Mouse (Mus musculus): ENCODE data around the gene Psmc5. TPM values are rescaled to one million over a fixed set of nuclear protein-coding genes. Genes with fewer than 3 reads are reported as not detected.
"Not testable (repeated sequence)": the region's sequence is repeated elsewhere in the genome, so short reads cannot be mapped to it uniquely, and the experiment has no call there.

Psmc5 gene
- polyA plus RNA-seq (2015; fragmentation: Nextera tagmentation; extraction: Ambion mirVana): 242 and 250 TPM in 2 replicates

DNA sequence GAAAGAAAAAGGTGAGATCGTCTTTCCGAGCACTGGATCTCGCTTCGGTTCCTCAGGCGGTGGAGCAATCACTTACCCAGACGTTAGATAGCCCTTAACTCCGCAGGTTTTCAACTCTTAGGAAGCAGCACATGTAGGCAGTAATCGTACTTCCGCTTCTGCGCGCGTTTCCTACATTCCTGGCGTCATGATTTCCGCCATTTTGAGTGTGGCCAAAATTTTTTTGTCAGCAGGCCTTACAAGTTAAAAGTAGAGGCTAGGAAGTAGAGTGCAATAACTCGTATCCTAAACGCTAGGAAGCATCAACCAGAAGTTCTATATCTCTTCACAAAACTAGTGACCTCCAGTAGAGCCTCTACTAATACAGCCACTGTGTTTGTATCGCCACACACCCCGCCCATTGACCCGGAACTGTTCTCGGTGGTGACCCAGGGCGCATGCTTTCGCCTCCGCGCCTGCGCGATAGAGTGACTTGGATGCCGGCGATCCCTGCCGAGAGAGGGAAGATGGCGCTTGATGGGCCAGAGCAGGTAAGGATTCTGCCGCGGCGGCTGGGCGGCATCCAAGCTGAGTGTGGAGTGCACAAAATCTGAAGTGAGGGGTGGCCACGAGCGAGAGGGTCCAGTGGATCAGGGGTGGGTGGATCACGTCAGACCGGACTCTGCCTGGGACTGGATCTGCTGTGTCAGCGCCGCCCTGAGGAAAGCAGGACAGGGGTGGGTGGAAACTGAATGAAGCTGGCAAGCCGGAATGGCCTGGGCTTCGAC is at the start of gene Psmc5, which contains the start of gene Ftsj3:
Gene Psmc5, plus strand, starts transcription at position 470 of the 767 bp plus-strand sequence.
Gene Ftsj3, minus strand, starts transcription at position 395 of the 767 bp plus-strand sequence.
- Histone ChIP-seq H3K27ac (ENCODE audit: low read length) (peak within 1 kb of the TSS; percentile 63), H3K4me3 (ENCODE audit: low read length) (peak within 1 kb of the TSS; percentile 96), H3K27me3 (ENCODE audit: control insufficient read depth, insufficient read depth, low read depth, low read length) (no peaks in the 10 kb centered on the region), H3K4me2 (ENCODE audit: low read depth, low read length) (peak within 1 kb of the TSS; percentile 85), H3K9ac (ENCODE audit: low read length) (peak within 1 kb of the TSS; percentile 91), H3K9me3 (ENCODE audit: control insufficient read depth, low read length) (no peaks in the 10 kb centered on the region), H3K4me1 (replicated peaks; ENCODE audit: control insufficient read depth, insufficient read depth, low read length) (peaks cover 18% of the 10 kb centered on the region), H3K36me3 (ENCODE audit: control insufficient read depth, insufficient read depth, low read length) (peaks cover 35% of the 10 kb centered on the region)
- under 1% methylated on average over 42 of the region's 42 CpGs for WGBS
- peak; percentile 96 for ATAC-seq (ENCODE audit: low read depth)

- Histone ChIP-seq H3K27ac (ENCODE audit: low read length) (no peak overlapping the region), H3K9ac (ENCODE audit: low read length) (no peak overlapping the region), H3K9me3 (ENCODE audit: control insufficient read depth, low read length) (no peaks in the 10 kb centered on the region), H3K36me3 (ENCODE audit: control insufficient read depth, insufficient read depth, low read length) (peaks cover 32% of the 10 kb centered on the region), H3K4me2 (ENCODE audit: low read depth, low read length) (no peak overlapping the region), H3K27me3 (ENCODE audit: control insufficient read depth, insufficient read depth, low read depth, low read length) (no peaks in the 10 kb centered on the region), H3K4me3 (ENCODE audit: low read length) (no peak overlapping the region), H3K4me1 (replicated peaks; ENCODE audit: control insufficient read depth, insufficient read depth, low read length) (peaks cover 10% of the 10 kb centered on the region)
- ATAC-seq (ENCODE audit: low read depth): no peak
- 86% methylated on average over 8 of the region's 8 CpGs for WGBS
These were observed 43.2 kb upstream of the Psmc5 start for GRCm38 (mm10) chr11:106212771-106213170.

DNA sequence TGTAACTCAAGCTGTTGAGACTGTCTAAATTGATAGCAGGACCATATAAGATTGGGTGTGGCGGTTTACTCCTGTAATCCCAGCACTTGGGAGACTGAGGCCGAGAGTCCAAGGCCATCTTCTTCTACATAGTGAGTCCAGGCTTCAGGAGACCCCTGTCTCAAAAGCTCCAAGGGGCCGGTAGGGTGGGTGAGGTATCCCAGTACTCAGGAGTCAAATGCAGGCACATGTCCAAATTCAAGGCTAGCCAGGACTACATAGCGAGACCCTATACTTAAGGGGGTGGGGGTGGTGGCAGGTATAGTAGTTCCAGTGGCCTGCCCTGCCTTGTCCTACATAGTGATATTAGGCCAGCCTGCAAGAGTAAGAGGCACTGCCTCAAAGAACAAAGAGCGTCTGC is 41.1 kb upstream of the Psmc5 start:
- Histone ChIP-seq H3K9me3 (ENCODE audit: control insufficient read depth, low read length) (no peaks in the 10 kb centered on the region), H3K4me3 (ENCODE audit: low read length) (peak overlapping the region; percentile 100), H3K36me3 (ENCODE audit: control insufficient read depth, insufficient read depth, low read length) (peaks cover 17% of the 10 kb centered on the region), H3K27me3 (ENCODE audit: control insufficient read depth, insufficient read depth, low read depth, low read length) (no peaks in the 10 kb centered on the region), H3K4me2 (ENCODE audit: low read depth, low read length) (peak overlapping the region; percentile 84), H3K9ac (ENCODE audit: low read length) (peak overlapping the region; percentile 99), H3K4me1 (replicated peaks; ENCODE audit: control insufficient read depth, insufficient read depth, low read length) (peaks cover 18% of the 10 kb centered on the region), H3K27ac (ENCODE audit: low read length) (no peak overlapping the region)
- ATAC-seq (ENCODE audit: low read depth): no peak
- WGBS: 84% methylated on average over 5 of the region's 5 CpGs

GRCm38 (mm10) chr11:106215450-106215859 is 40.5 kb upstream of the Psmc5 start:
- H3K27me3 ChIP-seq (ENCODE audit: control insufficient read depth, insufficient read depth, low read depth, low read length): no peaks in the 10 kb centered on the region
- no peaks in the 10 kb centered on the region for H3K9me3 ChIP-seq (ENCODE audit: control insufficient read depth, low read length)
- H3K4me1 ChIP-seq (replicated peaks; ENCODE audit: control insufficient read depth, insufficient read depth, low read length): peaks cover 18% of the 10 kb centered on the region
- peak overlapping the region; percentile 100 for H3K4me3 ChIP-seq (ENCODE audit: low read length)
- peak overlapping the region; percentile 97 for H3K27ac ChIP-seq (ENCODE audit: low read length)
- H3K4me2 ChIP-seq (ENCODE audit: low read depth, low read length): peak overlapping the region; percentile 84
- H3K36me3 ChIP-seq (ENCODE audit: control insufficient read depth, insufficient read depth, low read length): peaks cover 13% of the 10 kb centered on the region
- peak overlapping the region; percentile 99 for H3K9ac ChIP-seq (ENCODE audit: low read length)
- WGBS: 17% methylated on average over 7 of the region's 7 CpGs
- no peak for ATAC-seq (ENCODE audit: low read depth)

- peak within 1 kb of the TSS; percentile 84 for H3K4me2 ChIP-seq (ENCODE audit: low read depth, low read length)
- ATAC-seq (ENCODE audit: low read depth): peak; percentile 98
- H3K4me1 ChIP-seq (replicated peaks; ENCODE audit: control insufficient read depth, insufficient read depth, low read length): peaks cover 18% of the 10 kb centered on the region
- H3K9ac ChIP-seq (ENCODE audit: low read length): peak within 1 kb of the TSS; percentile 99
- peak within 1 kb of the TSS; percentile 100 for H3K4me3 ChIP-seq (ENCODE audit: low read length)
- under 1% methylated on average over 46 of the region's 46 CpGs for WGBS
- H3K27me3 ChIP-seq (ENCODE audit: control insufficient read depth, insufficient read depth, low read depth, low read length): no peaks in the 10 kb centered on the region
- peak within 1 kb of the TSS; percentile 97 for H3K27ac ChIP-seq (ENCODE audit: low read length)
- H3K9me3 ChIP-seq (ENCODE audit: control insufficient read depth, low read length): no peaks in the 10 kb centered on the region
- H3K36me3 ChIP-seq (ENCODE audit: control insufficient read depth, insufficient read depth, low read length): peaks cover 9% of the 10 kb centered on the region
These were observed 39.8 kb upstream of the Psmc5 start, which contains the start of gene Ccdc47 for GRCm38 (mm10) chr11:106215927-106216729. TSS of gene Ccdc47 (minus strand) at chr11:106216344.

- H3K36me3 ChIP-seq (ENCODE audit: control insufficient read depth, insufficient read depth, low read length): peaks cover 6% of the 10 kb centered on the region; the same call in 1 of the 2 replicates
- peaks cover 18% of the 10 kb centered on the region for H3K4me1 ChIP-seq (replicated peaks; ENCODE audit: control insufficient read depth, insufficient read depth, low read length)
- peak within 1 kb of the TSS; percentile 84 for H3K4me2 ChIP-seq (ENCODE audit: low read depth, low read length)
- peak; percentile 95 for ATAC-seq (ENCODE audit: low read depth)
- under 1% methylated on average over 65 of the region's 70 CpGs for WGBS
- H3K4me3 ChIP-seq (ENCODE audit: low read length): peak within 1 kb of the TSS; percentile 100
- peak within 1 kb of the TSS; percentile 99 for H3K9ac ChIP-seq (ENCODE audit: low read length)
- H3K27me3 ChIP-seq (ENCODE audit: control insufficient read depth, insufficient read depth, low read depth, low read length): no peaks in the 10 kb centered on the region
- H3K9me3 ChIP-seq (ENCODE audit: control insufficient read depth, low read length): no peaks in the 10 kb centered on the region
- peak within 1 kb of the TSS; percentile 97 for H3K27ac ChIP-seq (ENCODE audit: low read length)
These were observed 39.0 kb upstream of the Psmc5 start, which contains the start of gene Ddx42 for GRCm38 (mm10) chr11:106216730-106217490. TSS of gene Ddx42 (plus strand) at chr11:106216926.

DNA sequence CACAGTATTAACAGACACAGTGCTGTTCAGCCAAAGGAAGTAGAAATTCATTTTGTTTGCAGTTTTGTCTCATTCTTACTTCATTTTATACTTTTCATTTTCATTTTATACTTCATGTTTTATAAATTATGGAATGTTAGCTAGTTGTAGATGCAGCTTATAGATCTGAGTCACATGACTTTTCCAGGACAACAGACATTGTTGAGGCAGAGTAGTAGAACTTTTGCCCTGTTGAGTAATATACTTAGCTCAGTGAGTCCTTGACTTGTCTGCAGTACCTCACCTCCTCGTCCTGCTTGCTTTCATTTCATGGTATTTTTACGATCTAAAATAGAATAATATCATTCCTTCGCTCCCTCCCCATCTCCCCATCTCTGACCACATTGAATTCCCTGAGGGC is 35.4 kb upstream of the Psmc5 start:
- WGBS: 84% methylated on average over 3 of the region's 3 CpGs
- H3K4me2 ChIP-seq (ENCODE audit: low read depth, low read length): no peak overlapping the region
- no peak overlapping the region for H3K4me3 ChIP-seq (ENCODE audit: low read length)
- no peak overlapping the region for H3K27ac ChIP-seq (ENCODE audit: low read length)
- no peak for ATAC-seq (ENCODE audit: low read depth)
- H3K9ac ChIP-seq (ENCODE audit: low read length): no peak overlapping the region
- H3K36me3 ChIP-seq (ENCODE audit: control insufficient read depth, insufficient read depth, low read length): peaks cover 8% of the 10 kb centered on the region
- H3K4me1 ChIP-seq (replicated peaks; ENCODE audit: control insufficient read depth, insufficient read depth, low read length): peaks cover 9% of the 10 kb centered on the region; the same call in 1 of the 2 replicates
- no peaks in the 10 kb centered on the region for H3K27me3 ChIP-seq (ENCODE audit: control insufficient read depth, insufficient read depth, low read depth, low read length)
- no peaks in the 10 kb centered on the region for H3K9me3 ChIP-seq (ENCODE audit: control insufficient read depth, low read length)

GRCm38 (mm10) chr11:106233978-106234377 is 22.0 kb upstream of the Psmc5 start:
- H3K9me3 ChIP-seq (ENCODE audit: control insufficient read depth, low read length); H3K4me3 ChIP-seq (ENCODE audit: low read length); H3K9ac ChIP-seq (ENCODE audit: low read length); H3K4me2 ChIP-seq (ENCODE audit: low read depth, low read length); H3K4me1 ChIP-seq (replicated peaks; ENCODE audit: control insufficient read depth, insufficient read depth, low read length); ATAC-seq (ENCODE audit: low read depth); H3K27me3 ChIP-seq (ENCODE audit: control insufficient read depth, insufficient read depth, low read depth, low read length); H3K27ac ChIP-seq (ENCODE audit: low read length): not testable (repeated sequence)
- 73% methylated on average over 8 of the region's 8 CpGs for WGBS
- H3K36me3 ChIP-seq (ENCODE audit: control insufficient read depth, insufficient read depth, low read length): peaks cover 52% of the 10 kb centered on the region

All from lung, embryonic 16.5 days (tissue).